In genomic region chr5:68295774-68296173, GRCm38 (mm10) we compare ENCODE assay signal across 5 mouse cellular contexts.
DNase-seq lines count a peak whose midpoint lies in the region.
"Not testable (repeated sequence)": the region's sequence is repeated elsewhere in the genome, so short reads cannot be mapped to it uniquely, and the experiment has no call there.

No protein-coding gene starts in this region.

- not testable (repeated sequence) for H3K9me3 ChIP-seq in ES-E14 (ENCODE audit: control insufficient read depth, insufficient read depth, low read depth, low read length)

- DNase-seq in A20 (ENCODE audit: low read depth, low spot score) (peak; percentile 4), ES-CJ7 (ENCODE audit: low read depth, low spot score) (peak; percentile 87), ES-E14 (ENCODE audit: low read depth, low spot score) (peak; percentile 29), R1 (ENCODE audit: low read depth, low spot score) (peak; percentile 77), ZHBTc4 (ENCODE audit: low read depth, low spot score) (peak; percentile 72)

- not testable (repeated sequence) for H3K9ac ChIP-seq in ES-E14 (ENCODE audit: insufficient read depth, low read depth, low read length, poor library complexity, severe bottlenecking)

- not testable (repeated sequence) for H3K4me1 ChIP-seq in ES-E14 (ENCODE audit: control insufficient read depth in 2 of 2, insufficient read depth in 2 of 2, low read length in 2 of 2, poor library complexity in 1 of 2)

- in situ Hi-C loops in ES-E14 (cut with MboI; ENCODE audit: low sequenced_read_pairs in 2 of 2, unreplicated experiment in 2 of 2) = not testable (repeated sequence)

- H3K27ac ChIP-seq in ES-E14 (ENCODE audit: insufficient read depth, low read depth, low read length, poor library complexity, severe bottlenecking) = not testable (repeated sequence)

- not testable (repeated sequence) for H3K36me3 ChIP-seq in ES-E14 (ENCODE audit: control insufficient read depth, insufficient read depth, low read length, poor library complexity, severe bottlenecking)

- H3K4me3 ChIP-seq in ES-E14 (ENCODE audit: insufficient read depth in 1 of 2, low read depth in 1 of 2, low read length in 2 of 2, poor library complexity in 1 of 2, severe bottlenecking in 1 of 2) = not testable (repeated sequence)

Comparison
In these comparisons a context has a peak if more than half of its experiments do, and no peak if none do; other contexts are left out.
1. DNase-seq: peak in every context shown above with its lines; median percentile 87 in ES-CJ7; 77 in R1; 72 in ZHBTc4; 29 in ES-E14; 4 in A20.